Mouse (Mus musculus) liver, embryonic 14.5 days (tissue): Measurements from ENCODE around the gene Lamc2. TPM values are rescaled to one million over a fixed set of nuclear protein-coding genes. Genes with fewer than 3 reads are reported as not detected.

Source experiments
- ATAC-seq: fragments of 200-750 bp; cut with Nextera tagmentation; 2 replicates; pipeline ENCODE4 v1.8.0; 2017; ENCODE audit warnings: moderate number of reproducible peaks, mild to moderate bottlenecking, moderate library complexity; ENCODE audit not compliant: insufficient read depth
- DNase-seq, 3 experiments: peaks; one replicate each; pipeline ENCODE4 v3.0.0-alpha.2; 2012 to 2013; ENCODE audit warnings: low read depth in 3 of 3, low spot score in 3 of 3
- H3K27ac ChIP-seq: fragments of 300-500 bp; sonication (generic); 2 replicates; pipeline ENCODE4 v1.5.1; 2014; ENCODE audit warnings: moderate library complexity, mild to moderate bottlenecking, control low read depth, inconsistent platforms
- H3K27me3 ChIP-seq: fragments of 300-500 bp; sonication (generic); 2 replicates; pipeline ENCODE4 v1.6.1; 2014; ENCODE audit warnings: mild to moderate bottlenecking, low read length, moderate library complexity; ENCODE audit not compliant: control insufficient read depth, insufficient read depth
- H3K36me3 ChIP-seq: fragments of 300-500 bp; sonication (generic); replicated peaks from 2 replicates; pipeline ENCODE4 v1.6.1; 2014; ENCODE audit warnings: low read depth; ENCODE audit not compliant: control insufficient read depth, insufficient read depth
- H3K4me1 ChIP-seq, 2 experiments: fragments of 200-500 bp in 1 of 2; fragments of 300-500 bp in 1 of 2; sonication (generic) in 1 of 2; replicated peaks; 2 replicates each; pipeline ENCODE4 v1.6.1; 2012 to 2014; ENCODE audit warnings: antibody characterized with exemption in 1 of 2, inconsistent platforms in 1 of 2, low read length in 1 of 2; ENCODE audit not compliant: control insufficient read depth in 2 of 2, insufficient read depth in 2 of 2
- H3K4me2 ChIP-seq: fragments of 300-500 bp; sonication (generic); 2 replicates; pipeline ENCODE4 v1.6.1; 2014; ENCODE audit warnings: low read depth, mild to moderate bottlenecking, control low read depth, moderate library complexity
- H3K4me3 ChIP-seq, 2 experiments: fragments of 200-500 bp in 1 of 2; fragments of 300-500 bp in 1 of 2; sonication (generic) in 1 of 2; 2 replicates each; pipeline ENCODE4 v1.5.1; 2012 to 2014; ENCODE audit warnings: low read depth in 2 of 2, low read length in 2 of 2, mild to moderate bottlenecking in 2 of 2, control low read depth in 1 of 2, inconsistent platforms in 1 of 2, moderate library complexity in 1 of 2; ENCODE audit not compliant: insufficient read depth in 1 of 2
- H3K9ac ChIP-seq: fragments of 300-500 bp; sonication (generic); replicated peaks from 2 replicates; pipeline ENCODE4 v1.6.1; 2014; ENCODE audit warnings: mild to moderate bottlenecking, control low read depth, moderate library complexity
- H3K9me3 ChIP-seq: fragments of 300-500 bp; sonication (generic); 2 replicates; pipeline ENCODE4 v1.6.1; 2016; ENCODE audit warnings: low read length, mixed read lengths; ENCODE audit not compliant: control insufficient read depth
- CTCF ChIP-seq: IDR thresholded peaks from 2 replicates; pipeline ENCODE4 v1.5.1; 2016; ENCODE audit warnings: antibody characterized with exemption, low read depth, control low read depth
- EP300 ChIP-seq: IDR thresholded peaks from 2 replicates; pipeline ENCODE4 v1.6.1; 2016; ENCODE audit warnings: antibody characterized with exemption, low read depth
- WGBS: fragments of 180-500 bp; shearing (Covaris S2); extraction: QIAGEN DNeasy Blood & Tissue Kit; methylation state at CpG from one replicate; pipeline ENCODE4 v1.1.7; 2014; ENCODE audit not compliant: insufficient replicate concordance; 5-methylcytosine and 5-hydroxymethylcytosine counted together
- polyA plus RNA-seq, 2 experiments: library from polyadenylated mRNA; depleted of rRNA in 1 of 2; stranded (reverse) in 1 of 2; unstranded in 1 of 2; fragments of >200 nt; fragmentation: Nextera tagmentation in 1 of 2; extraction: Ambion mirVana in 1 of 2; gene quantifications; 2 replicates each; pipeline versions ENCODE4 v1.2.1 to v1.2.3; 2012 to 2014

Lamc2 gene
- polyA plus RNA-seq, 2 experiments = 0.10 to 0.14 TPM

DNA sequence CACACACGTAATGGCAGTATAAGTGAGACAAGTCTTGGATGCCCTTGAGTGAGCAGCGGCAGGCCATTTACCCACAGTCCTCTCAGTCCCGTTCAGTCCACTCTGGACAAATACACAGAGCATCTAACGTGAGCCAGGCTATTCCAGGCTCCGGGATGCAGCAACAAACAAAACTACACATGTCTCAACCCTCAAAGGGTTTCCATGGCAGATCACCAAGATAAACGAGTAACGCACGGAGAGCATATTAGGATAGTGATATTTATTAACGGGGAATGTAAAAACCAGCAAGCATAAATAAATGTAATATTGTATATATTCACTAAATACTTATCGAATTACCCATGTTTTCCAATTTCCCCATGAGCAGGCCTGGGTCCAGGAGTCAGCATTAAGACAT lies 15.2 kb downstream of the Lamc2 start:
- Histone ChIP-seq H3K27ac (no peak overlapping the region), H3K36me3 (no peaks in the 10 kb centered on the region), H3K4me1 (no peaks in the 10 kb centered on the region), H3K27me3 (no peaks in the 10 kb centered on the region), H3K9ac (no peak overlapping the region), H3K4me2 (no peak overlapping the region), H3K9me3 (no peaks in the 10 kb centered on the region), H3K4me3 (no peak overlapping the region)
- DNase-seq = no peak
- TF ChIP-seq EP300 = no peak
- no peak for TF ChIP-seq CTCF
- no peak for ATAC-seq
- WGBS = 79% methylated on average over 10 of the region's 10 CpGs

- no peak overlapping the region for H3K4me3 ChIP-seq
- ATAC-seq (no peak), DNase-seq (no peak)
- H3K27ac ChIP-seq = no peak overlapping the region
- H3K36me3 ChIP-seq = no peaks in the 10 kb centered on the region
- H3K9me3 ChIP-seq = no peaks in the 10 kb centered on the region
- WGBS = 69% methylated on average over 5 of the region's 5 CpGs
- H3K27me3 ChIP-seq = no peaks in the 10 kb centered on the region
- no peak for TF ChIP-seq EP300
- TF ChIP-seq CTCF = no peak
- H3K9ac ChIP-seq = no peak overlapping the region
- H3K4me2 ChIP-seq = no peak overlapping the region
- H3K4me1 ChIP-seq = no peaks in the 10 kb centered on the region
These were observed 18.0 kb downstream of the Lamc2 start for GRCm38 (mm10) chr1:153168293-153168692.

DNA sequence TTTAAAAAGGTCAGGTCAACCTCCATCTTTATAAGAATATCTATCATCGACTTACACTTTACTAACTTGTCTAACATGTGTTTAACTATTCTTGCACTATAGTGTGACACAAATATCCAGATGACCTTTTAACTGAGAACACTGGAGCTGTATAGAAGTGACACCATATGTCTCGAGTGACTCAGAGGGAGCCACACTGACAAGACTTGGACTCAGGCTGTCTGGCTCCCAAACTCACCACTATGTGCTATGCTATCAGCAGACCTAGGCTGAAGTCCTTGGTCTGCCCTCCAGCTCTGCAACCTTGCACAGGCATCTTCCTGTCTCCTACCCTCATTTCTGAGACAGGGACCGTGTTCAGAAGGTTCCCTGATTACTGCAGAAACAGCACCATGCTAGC lies 22.4 kb downstream of the Lamc2 start:
- Histone ChIP-seq H3K9me3 (no peaks in the 10 kb centered on the region), H3K4me2 (no peak overlapping the region), H3K4me1 (no peaks in the 10 kb centered on the region), H3K27me3 (no peaks in the 10 kb centered on the region), H3K4me3 (no peak overlapping the region), H3K36me3 (no peaks in the 10 kb centered on the region), H3K9ac (no peak overlapping the region), H3K27ac (no peak overlapping the region)
- ATAC-seq = no peak
- WGBS = 61% methylated on average over 3 of the region's 3 CpGs
- TF ChIP-seq CTCF (no peak), EP300 (no peak)
- no peak for DNase-seq

DNA sequence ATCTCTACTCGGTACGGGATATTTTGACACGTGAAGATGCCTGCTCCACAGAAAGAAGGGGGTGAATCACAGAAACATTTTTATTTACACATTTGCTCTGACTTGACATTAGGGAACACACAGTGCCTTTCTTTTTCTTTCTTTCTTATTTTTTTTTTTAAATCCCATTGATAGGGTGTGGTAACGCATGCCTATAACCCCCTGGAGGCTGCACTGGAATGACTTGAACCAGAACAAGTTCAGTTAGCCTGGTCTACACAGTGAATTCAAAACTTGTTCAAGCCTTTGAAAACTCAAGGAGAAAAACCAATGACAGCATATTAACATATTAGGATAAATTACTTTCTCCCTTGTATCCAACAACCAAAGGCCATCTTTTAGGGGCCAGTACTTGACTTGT lies 27.1 kb downstream of the Lamc2 start:
- whole genome bisulfite sequencing = 79% methylated on average over 4 of the region's 4 CpGs
- H3K9ac ChIP-seq = no peak overlapping the region

GRCm38 (mm10) chr1:153157021-153157623 lies 29.1 kb downstream of the Lamc2 start:
- ATAC-seq (no peak), DNase-seq (no peak)
- 47% methylated on average over 5 of the region's 5 CpGs for WGBS

More for the DNA sequence above, 27.1 kb downstream of the Lamc2 start:
- Histone ChIP-seq H3K4me1 (no peaks in the 10 kb centered on the region), H3K27me3 (no peaks in the 10 kb centered on the region), H3K36me3 (no peaks in the 10 kb centered on the region), H3K4me2 (no peak overlapping the region), H3K9me3 (no peaks in the 10 kb centered on the region), H3K4me3 (no peak overlapping the region), H3K27ac (no peak overlapping the region)
- DNase-seq (no peak), ATAC-seq (no peak)
- no peak for TF ChIP-seq CTCF
- TF ChIP-seq EP300 = no peak

More at GRCm38 (mm10) chr1:153157021-153157623, 29.1 kb downstream of the Lamc2 start:
- Histone ChIP-seq H3K4me3 (no peak overlapping the region), H3K4me1 (no peaks in the 10 kb centered on the region), H3K27ac (no peak overlapping the region), H3K9ac (no peak overlapping the region), H3K4me2 (no peak overlapping the region), H3K9me3 (no peaks in the 10 kb centered on the region), H3K27me3 (no peaks in the 10 kb centered on the region), H3K36me3 (no peaks in the 10 kb centered on the region)
- TF ChIP-seq EP300 (no peak), CTCF (no peak)
